Mouse (Mus musculus) ovary, adult 10 weeks (tissue): ENCODE measurements around the gene B630019K06Rik. TPM values are rescaled to one million over a fixed set of nuclear protein-coding genes. Genes with fewer than 3 reads are reported as not detected.

ENCODE experiments used
- polyA plus RNA-seq: library from polyadenylated mRNA; stranded (reverse); fragments of 350-450 nt; fragmentation: Illumina TruSeq; extraction: RNeasy Lipid Tissue Mini Kit (QIAGEN cat#74804); gene quantifications from one replicate; pipeline ENCODE4 v1.2.3, GENCODE M21; 2014

Gene B630019K06Rik
- polyA plus RNA-seq, result 27.7 TPM

GRCm38 (mm10) chrX:8892343-8893155 is at the start of gene B630019K06Rik:
B630019K06Rik (plus strand) TSS chrX:8892382.

GRCm38 (mm10) chrX:8843694-8844093 is 48.5 kb upstream of the B630019K06Rik start, which contains the start of gene Gm6592:
Gm6592 (plus strand) TSS chrX:8843994.

GRCm38 (mm10) chrX:8873953-8874352 is 18.2 kb upstream of the B630019K06Rik start, which contains the start of gene Gm5751:
Gm5751 (plus strand) TSS chrX:8874253.

Other genes starting within 250 kb of the B630019K06Rik start
- not detected for gene Ssxb8, start 201.5 kb upstream of the B630019K06Rik start, polyA plus RNA-seq
- not detected for gene Ssx9, start 143.9 kb upstream of the B630019K06Rik start, polyA plus RNA-seq
- not detected for gene Ssxb5, start 88.7 kb upstream of the B630019K06Rik start, polyA plus RNA-seq
- gene Gm6592, start 48.4 kb upstream of the B630019K06Rik start, polyA plus RNA-seq, result not detected
- gene Gm5751, start 18.1 kb upstream of the B630019K06Rik start, polyA plus RNA-seq, result not detected
- gene Fthl17b, start 70.6 kb downstream of the B630019K06Rik start, polyA plus RNA-seq, result not detected
- not detected for gene Fthl17c, start 84.2 kb downstream of the B630019K06Rik start, polyA plus RNA-seq
- not detected for gene Fthl17d, start 94.4 kb downstream of the B630019K06Rik start, polyA plus RNA-seq
- not detected for gene Fthl17e, start 141.1 kb downstream of the B630019K06Rik start, polyA plus RNA-seq
- gene Fthl17f, start 170.6 kb downstream of the B630019K06Rik start, polyA plus RNA-seq, result not detected
- not detected for gene 4930402K13Rik, start 212.2 kb downstream of the B630019K06Rik start, polyA plus RNA-seq